Mouse (Mus musculus) telencephalon, adult 2 months (tissue): ENCODE data around the gene Ttn.

ENCODE experiments used
- DNase-seq: peaks from one replicate; pipeline ENCODE4 v3.0.0-alpha.2; 2011; ENCODE audit warnings: low read depth, low spot score

Ttn gene

DNA sequence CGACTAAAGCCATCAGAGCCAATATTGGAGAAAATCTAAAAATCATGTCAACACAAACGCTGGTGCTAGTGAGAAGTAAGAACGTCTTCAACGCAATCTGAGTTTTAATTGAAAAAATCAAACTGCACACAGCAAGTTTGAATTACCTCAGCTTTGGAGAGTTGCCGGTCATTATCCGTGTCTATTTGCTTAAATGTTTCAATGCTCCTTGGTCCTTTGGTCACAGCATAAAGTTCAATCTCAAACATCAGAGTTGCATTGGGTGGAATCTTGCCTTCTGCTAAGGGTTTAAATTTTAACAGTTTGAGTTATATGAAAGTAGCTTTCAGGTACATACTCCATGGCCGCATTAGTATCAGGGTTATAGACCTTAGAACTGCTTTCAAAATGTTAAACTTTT is 316.8 kb downstream of the Ttn start:
- DNase-seq, result no peak

DNA sequence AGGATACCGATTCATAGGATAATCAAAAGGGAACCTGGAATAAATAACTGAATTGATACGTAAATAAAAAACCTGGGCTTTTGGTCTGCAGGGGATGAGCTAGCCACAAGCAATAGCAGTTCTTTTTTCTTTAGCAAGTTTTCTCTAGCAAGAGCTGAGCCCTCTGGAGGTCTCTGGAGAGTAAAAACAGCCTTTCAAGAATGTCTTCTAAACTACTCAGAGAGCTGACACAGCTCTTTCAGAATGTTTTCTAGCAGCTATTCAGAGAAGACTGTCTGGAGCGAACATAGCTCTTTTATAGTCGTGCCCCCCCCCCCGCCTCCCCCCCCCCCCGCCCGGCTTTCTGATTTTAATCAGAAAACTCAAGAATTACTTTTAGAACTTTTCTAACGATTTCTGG is 322.9 kb downstream of the Ttn start:
- DNase-seq, result no peak

GRCm38 (mm10) chr2:76658551-76658950 is 323.8 kb downstream of the Ttn start:
- no peak for DNase-seq

GRCm38 (mm10) chr2:76655982-76656381 is 326.4 kb downstream of the Ttn start:
- no peak for DNase-seq

DNA sequence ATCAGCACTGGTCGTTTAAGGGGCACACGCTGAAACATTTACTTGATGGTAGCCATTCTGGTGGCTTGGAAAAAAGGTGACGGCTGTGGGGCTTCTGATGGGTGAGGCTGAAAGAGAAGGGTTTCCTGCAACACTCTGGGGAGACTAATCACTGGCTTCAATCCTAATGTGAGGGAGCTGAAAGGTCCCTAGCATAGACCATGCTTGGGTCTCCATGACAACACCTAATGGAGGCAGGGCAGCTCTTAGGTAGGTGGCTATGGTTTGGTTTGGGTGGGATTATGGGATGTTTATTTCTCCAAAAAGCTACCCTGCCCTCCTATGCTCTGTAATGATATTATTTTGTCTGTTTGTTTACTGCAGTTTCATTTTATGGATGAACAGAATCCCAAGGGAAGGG is 326.9 kb downstream of the Ttn start:
- DNase-seq, result no peak

GRCm38 (mm10) chr2:76654646-76655045 is 327.7 kb downstream of the Ttn start:
- no peak for DNase-seq
